Mouse (Mus musculus) urinary bladder, postnatal 0 days (tissue): ENCODE results near the gene Ube3b. TPM values are rescaled to one million over a fixed set of nuclear protein-coding genes. Genes with fewer than 3 reads are reported as not detected.

ENCODE experiments used
- microRNA-seq: library from miRNA; unstranded; fragments of <30 nt; microRNA quantifications from one replicate; pipeline ENCODE4, GENCODE M21; 2016
- polyA plus RNA-seq: library from polyadenylated mRNA; unstranded; fragments of >200 nt; fragmentation: Nextera tagmentation; extraction: Ambion mirVana; gene quantifications from 2 replicates; pipeline ENCODE4 v1.2.1, GENCODE M21; 2015

The Ube3b gene
- polyA plus RNA-seq: 22.5 and 25.0 TPM in 2 replicates

DNA sequence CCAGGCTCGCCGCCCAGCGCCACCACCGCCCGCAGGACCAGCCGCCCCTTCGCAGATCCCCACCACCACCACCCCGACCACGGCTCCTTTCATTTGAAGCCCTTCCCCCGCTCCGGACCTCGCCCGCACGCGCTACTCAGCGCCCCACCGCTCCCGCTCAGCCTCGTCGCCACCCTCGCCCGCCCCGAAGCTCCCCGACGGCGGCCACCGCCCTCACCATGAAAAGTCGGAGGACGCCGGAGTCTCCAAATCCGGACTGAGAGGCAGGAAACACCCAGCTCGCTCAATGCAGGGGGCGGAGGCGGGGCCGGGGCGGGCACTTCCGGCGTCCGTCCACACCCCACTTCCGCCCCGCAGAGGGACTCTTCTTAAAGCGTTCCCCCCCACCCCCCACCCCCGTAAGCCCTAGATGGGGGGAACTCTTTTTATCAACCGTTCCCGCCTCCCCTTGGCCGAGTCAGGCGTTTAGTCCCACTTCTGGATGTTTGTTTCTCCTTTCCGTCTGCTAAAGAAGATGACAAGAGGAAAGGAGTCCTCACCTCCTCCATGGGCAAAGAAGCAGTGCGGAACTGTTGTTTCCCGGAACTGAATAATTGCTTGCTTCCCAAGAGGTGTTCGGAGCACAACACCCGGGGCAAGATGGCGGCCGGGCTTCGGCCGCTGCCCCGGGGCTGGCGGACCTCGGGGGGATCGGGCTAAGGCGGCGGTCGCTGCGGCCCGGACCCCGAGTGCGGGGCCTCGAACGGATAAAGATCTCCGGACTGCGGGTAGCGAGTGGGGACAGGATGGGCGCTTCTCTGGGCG, at the start of gene Ube3b, which contains the start of gene Kctd10:
Ube3b (plus strand) TSS at position 399 of the 804 bp plus-strand sequence.
Kctd10 (minus strand) TSS at position 300 of the 804 bp plus-strand sequence.

DNA sequence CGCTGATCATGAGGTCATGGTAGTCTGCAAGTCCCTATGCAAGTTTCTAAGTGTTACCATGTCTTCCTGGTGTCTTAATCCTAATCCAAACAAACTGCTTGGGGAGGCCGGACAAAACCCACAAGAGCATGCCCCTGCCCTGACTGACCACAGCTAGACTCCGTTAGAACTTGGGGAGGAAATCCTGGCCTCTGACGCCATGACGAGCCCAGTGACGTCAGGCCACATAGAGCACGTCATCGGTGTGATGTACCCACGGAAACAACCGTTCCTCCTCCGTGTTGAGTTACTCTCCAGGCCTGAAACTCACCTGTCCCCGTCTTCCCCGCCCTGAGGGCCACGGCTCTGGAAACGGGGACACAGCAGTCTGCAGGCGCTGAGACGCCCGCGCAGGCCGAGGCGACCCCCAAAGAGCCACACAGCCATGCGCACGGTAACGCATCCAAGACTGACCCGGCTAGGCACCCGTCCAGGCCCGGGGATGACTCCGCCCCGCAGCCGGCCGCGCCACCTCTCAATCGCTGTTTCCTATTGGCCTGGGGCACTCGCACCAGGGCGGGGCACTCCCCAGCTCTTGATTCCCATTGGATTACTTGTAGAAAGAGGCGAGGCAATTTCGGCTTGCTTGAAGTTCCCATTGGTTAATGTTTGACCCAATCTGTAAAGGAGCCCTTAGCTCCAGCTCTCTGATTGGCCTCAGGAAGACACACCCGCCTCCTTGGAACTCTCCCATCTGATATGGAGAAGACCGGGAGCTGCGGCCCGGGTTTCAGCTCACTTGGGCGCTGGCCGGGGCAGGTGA, 63.4 kb downstream of the Ube3b start, which contains the start of the genes Mmab and Mvk:
Mmab (minus strand) TSS at position 495 of the 802 bp plus-strand sequence.
Mvk (plus strand) TSS at position 704 of the 802 bp plus-strand sequence.

Small RNA genes within 50 kb of the gene (microRNA-seq; reads per million reads assigned to microRNA genes)
- not detected for gene Mir7027

Other genes with a start within 250 kb of the Ube3b start
- 1.4 and 1.5 TPM in 2 replicates for gene Acacb, start 234.1 kb upstream of the Ube3b start, polyA plus RNA-seq
- not detected in 2 replicates for gene Foxn4, start 106.8 kb upstream of the Ube3b start, polyA plus RNA-seq
- gene Myo1h, start 91.4 kb upstream of the Ube3b start, polyA plus RNA-seq: 3.1 and 4.0 TPM in 2 replicates
- gene Kctd10, start 99 bp upstream of the Ube3b start, polyA plus RNA-seq: 162 and 192 TPM in 2 replicates
- 16.5 and 24.9 TPM in 2 replicates for gene Mmab, start 63.5 kb downstream of the Ube3b start, polyA plus RNA-seq
- 35.8 and 69.6 TPM in 2 replicates for gene Mvk, start 63.7 kb downstream of the Ube3b start, polyA plus RNA-seq
- 0.28 and 0.30 TPM in 2 replicates for gene Fam222a, start 187.4 kb downstream of the Ube3b start, polyA plus RNA-seq